Mouse (Mus musculus) right cerebral cortex, adult 2 months (tissue): ENCODE results near the gene Myo7a.

Experiments used
- DNase-seq, 2 experiments: peaks; one replicate each; pipeline ENCODE4 v3.0.0; 2021 to 2022; ENCODE audit warnings: low spot score in 2 of 2

Gene Myo7a

GRCm38 (mm10) chr7:98103002-98103941 is 16.1 kb downstream of the Myo7a start:
- peak; percentile 87 to 88 for DNase-seq

- no peak for DNase-seq
Observed at GRCm38 (mm10) chr7:98102488-98102887, 16.8 kb downstream of the Myo7a start.

GRCm38 (mm10) chr7:98097557-98097956 is 21.8 kb downstream of the Myo7a start:
- DNase-seq = no peak

- no peak for DNase-seq
Observed at GRCm38 (mm10) chr7:98095852-98096251, 23.5 kb downstream of the Myo7a start.

- DNase-seq = no peak
Observed at GRCm38 (mm10) chr7:98086346-98086745, 33.0 kb downstream of the Myo7a start.

GRCm38 (mm10) chr7:98085314-98085713 is 34.0 kb downstream of the Myo7a start:
- DNase-seq = no peak

- DNase-seq = no peak
Observed at GRCm38 (mm10) chr7:98084541-98085293, 34.6 kb downstream of the Myo7a start.

- DNase-seq = no peak
Observed at GRCm38 (mm10) chr7:98082376-98082775, 36.9 kb downstream of the Myo7a start.

GRCm38 (mm10) chr7:98077453-98077852 is 41.9 kb downstream of the Myo7a start:
- DNase-seq = no peak

- peak; percentile 70 to 76 for DNase-seq
Observed at GRCm38 (mm10) chr7:98071620-98072019, 47.7 kb downstream of the Myo7a start.

GRCm38 (mm10) chr7:98066229-98066628 is 53.1 kb downstream of the Myo7a start:
- no peak for DNase-seq

GRCm38 (mm10) chr7:98054942-98055341 is 64.4 kb downstream of the Myo7a start:
- DNase-seq = no peak

GRCm38 (mm10) chr7:98054461-98054860 is 64.9 kb downstream of the Myo7a start:
- DNase-seq = no peak

GRCm38 (mm10) chr7:98051980-98052379 is 67.3 kb downstream of the Myo7a start:
- DNase-seq = peak; percentile 16 to 21

- no peak for DNase-seq
Observed at GRCm38 (mm10) chr7:98048101-98048824, 71.1 kb downstream of the Myo7a start.

- DNase-seq = no peak
Observed at GRCm38 (mm10) chr7:98002617-98003016, 116.7 kb downstream of the Myo7a start.
